Mouse (Mus musculus): ENCODE measurements around the gene Cyp46a1. TPM values are rescaled to one million over a fixed set of nuclear protein-coding genes. Genes with fewer than 3 reads are reported as not detected.

Gene Cyp46a1
- total and polyA plus RNA-seq, 3 experiments = not detected

GRCm38 (mm10) chr12:108312432-108312851, 21.7 kb upstream of the Cyp46a1 start:
- Histone ChIP-seq H3K27ac (ENCODE audit: control insufficient read depth, low read depth, low read length) (no peak overlapping the region), H3K4me3 (ENCODE audit: control insufficient read depth in 1 of 2, insufficient read depth in 1 of 2, low read depth in 2 of 2, low read length in 2 of 2) (no peak overlapping the region), H3K27me3 (ENCODE audit: control insufficient read depth in 1 of 2, insufficient read depth in 2 of 2, low read length in 2 of 2) (no peaks in the 10 kb centered on the region), H3K79me2 (ENCODE audit: control insufficient read depth, insufficient read depth, low read length, poor library complexity) (no peaks in the 10 kb centered on the region), H3K9me3 (replicated peaks; ENCODE audit: insufficient read depth, low read length) (no peaks in the 10 kb centered on the region), H3K4me1 (ENCODE audit: control insufficient read depth in 1 of 2, insufficient read depth in 2 of 2, low read length in 2 of 2) (no peaks in the 10 kb centered on the region), H3K9ac (ENCODE audit: control insufficient read depth, low read depth, low read length, poor library complexity, severe bottlenecking) (no peak overlapping the region), H3K36me3 (ENCODE audit: control insufficient read depth in 1 of 2, insufficient read depth in 2 of 2, low read length in 2 of 2) (no peaks in the 10 kb centered on the region)
- DNase-seq (ENCODE audit: low read depth, low spot score) = no peak
- no peak for TF ChIP-seq RCOR1 (IDR thresholded peaks at IDR 0.05; ENCODE audit: low read depth, low read length)
- no peak for TF ChIP-seq JUND (IDR thresholded peaks at IDR 0.05; ENCODE audit: low read depth, low read length)
- TF ChIP-seq MYB (IDR thresholded peaks at IDR 0.05; ENCODE audit: low read depth, low read length) = no peak

- Histone ChIP-seq H3K9ac (ENCODE audit: control insufficient read depth, low read depth, low read length, poor library complexity, severe bottlenecking) (no peak overlapping the region), H3K4me3 (ENCODE audit: control insufficient read depth in 1 of 2, insufficient read depth in 1 of 2, low read depth in 2 of 2, low read length in 2 of 2) (no peak overlapping the region), H3K79me2 (ENCODE audit: control insufficient read depth, insufficient read depth, low read length, poor library complexity) (no peaks in the 10 kb centered on the region), H3K27me3 (ENCODE audit: control insufficient read depth in 1 of 2, insufficient read depth in 2 of 2, low read length in 2 of 2) (no peaks in the 10 kb centered on the region), H3K27ac (ENCODE audit: control insufficient read depth, low read depth, low read length) (no peak overlapping the region), H3K36me3 (ENCODE audit: control insufficient read depth in 1 of 2, insufficient read depth in 2 of 2, low read length in 2 of 2) (no peaks in the 10 kb centered on the region), H3K4me1 (ENCODE audit: control insufficient read depth in 1 of 2, insufficient read depth in 2 of 2, low read length in 2 of 2) (no peaks in the 10 kb centered on the region), H3K9me3 (replicated peaks; ENCODE audit: insufficient read depth, low read length) (no peaks in the 10 kb centered on the region)
- TF ChIP-seq CHD2 (IDR thresholded peaks at IDR 0.05; ENCODE audit: low read length) (no peak), TBP (IDR thresholded peaks at IDR 0.05; ENCODE audit: low read depth, low read length) (no peak), ZKSCAN1 (IDR thresholded peaks at IDR 0.05; ENCODE audit: low read depth, low read length) (no peak), CHD1 (IDR thresholded peaks at IDR 0.05; ENCODE audit: low read depth, low read length) (no peak)
- no peak for DNase-seq (ENCODE audit: low read depth, low spot score)
These were observed 20.9 kb upstream of the Cyp46a1 start for GRCm38 (mm10) chr12:108313244-108313772.

- Histone ChIP-seq H3K27me3 (ENCODE audit: control insufficient read depth in 1 of 2, insufficient read depth in 2 of 2, low read length in 2 of 2) (no peaks in the 10 kb centered on the region), H3K79me2 (ENCODE audit: control insufficient read depth, insufficient read depth, low read length, poor library complexity) (no peaks in the 10 kb centered on the region), H3K9ac (ENCODE audit: control insufficient read depth, low read depth, low read length, poor library complexity, severe bottlenecking) (no peak overlapping the region), H3K4me3 (ENCODE audit: control insufficient read depth in 1 of 2, insufficient read depth in 1 of 2, low read depth in 2 of 2, low read length in 2 of 2) (no peak overlapping the region), H3K9me3 (replicated peaks; ENCODE audit: insufficient read depth, low read length) (no peaks in the 10 kb centered on the region), H3K27ac (ENCODE audit: control insufficient read depth, low read depth, low read length) (no peak overlapping the region), H3K4me1 (ENCODE audit: control insufficient read depth in 1 of 2, insufficient read depth in 2 of 2, low read length in 2 of 2) (no peaks in the 10 kb centered on the region), H3K36me3 (ENCODE audit: control insufficient read depth in 1 of 2, insufficient read depth in 2 of 2, low read length in 2 of 2) (no peaks in the 10 kb centered on the region)
- no peak for TF ChIP-seq ZNF384 (IDR thresholded peaks at IDR 0.05; ENCODE audit: low read depth, low read length)
- DNase-seq (ENCODE audit: low read depth, low spot score) = no peak
These were observed 18.4 kb upstream of the Cyp46a1 start for GRCm38 (mm10) chr12:108315818-108316217.

- Histone ChIP-seq H3K36me3 (ENCODE audit: control insufficient read depth in 1 of 2, insufficient read depth in 2 of 2, low read length in 2 of 2) (no peaks in the 10 kb centered on the region), H3K27me3 (ENCODE audit: control insufficient read depth in 1 of 2, insufficient read depth in 2 of 2, low read length in 2 of 2) (no peaks in the 10 kb centered on the region), H3K9me3 (replicated peaks; ENCODE audit: insufficient read depth, low read length) (no peaks in the 10 kb centered on the region), H3K4me3 (ENCODE audit: control insufficient read depth in 1 of 2, insufficient read depth in 1 of 2, low read depth in 2 of 2, low read length in 2 of 2) (no peak overlapping the region), H3K9ac (ENCODE audit: control insufficient read depth, low read depth, low read length, poor library complexity, severe bottlenecking) (no peak overlapping the region), H3K79me2 (ENCODE audit: control insufficient read depth, insufficient read depth, low read length, poor library complexity) (no peaks in the 10 kb centered on the region), H3K4me1 (ENCODE audit: control insufficient read depth in 1 of 2, insufficient read depth in 2 of 2, low read length in 2 of 2) (no peaks in the 10 kb centered on the region), H3K27ac (ENCODE audit: control insufficient read depth, low read depth, low read length) (no peak overlapping the region)
- TF ChIP-seq CHD1 (IDR thresholded peaks at IDR 0.05; ENCODE audit: low read depth, low read length) (no peak), JUND (IDR thresholded peaks at IDR 0.05; ENCODE audit: low read depth, low read length) (no peak), E2F4 (IDR thresholded peaks at IDR 0.05; ENCODE audit: borderline replicate concordance, low read depth, low read length) (no peak), RAD21 (IDR thresholded peaks at IDR 0.05; ENCODE audit: low read depth, low read length) (no peak), MAZ (IDR thresholded peaks at IDR 0.05; ENCODE audit: low read depth, low read length) (no peak), USF2 (IDR thresholded peaks at IDR 0.05; ENCODE audit: borderline replicate concordance in 1 of 2, insufficient read depth in 1 of 2, low read depth in 1 of 2, low read length in 2 of 2) (no peak), RCOR1 (IDR thresholded peaks at IDR 0.05; ENCODE audit: low read depth, low read length) (no peak)
- DNase-seq (ENCODE audit: low read depth, low spot score) = no peak
These were observed 17.5 kb upstream of the Cyp46a1 start for GRCm38 (mm10) chr12:108316655-108317054.

All from MEL (cell line).